Mouse (Mus musculus) kidney, adult 8-10 months (tissue): ENCODE measurements around the gene Tesc.

Experiments
- DNase-seq, 2 experiments: peaks; one replicate each; pipeline ENCODE4 v3.0.0; 2022

Gene Tesc

GRCm38 (mm10) chr5:118017527-118017926, 10.0 kb upstream of the Tesc start:
- DNase-seq = no peak

DNA sequence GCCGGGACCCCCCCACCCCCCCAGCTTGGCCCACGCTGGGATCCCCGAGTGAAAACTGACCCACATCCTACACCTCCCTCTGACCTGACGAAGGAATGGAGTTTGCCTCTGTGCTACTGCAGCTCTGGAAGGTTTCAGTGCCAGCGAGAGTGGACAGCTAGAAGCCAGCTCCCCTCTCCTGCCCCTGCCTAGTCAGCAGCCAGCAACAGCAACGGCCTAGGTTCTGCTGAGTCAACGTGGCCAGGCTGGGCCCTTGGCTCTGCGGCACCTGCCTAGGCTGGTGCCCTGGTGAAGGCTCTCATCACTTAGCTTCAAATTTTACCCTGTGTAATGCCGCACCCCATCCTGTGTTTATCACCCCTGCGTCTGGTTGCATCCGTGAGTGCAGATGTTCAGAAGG, 7.6 kb upstream of the Tesc start:
- no peak for DNase-seq

DNA sequence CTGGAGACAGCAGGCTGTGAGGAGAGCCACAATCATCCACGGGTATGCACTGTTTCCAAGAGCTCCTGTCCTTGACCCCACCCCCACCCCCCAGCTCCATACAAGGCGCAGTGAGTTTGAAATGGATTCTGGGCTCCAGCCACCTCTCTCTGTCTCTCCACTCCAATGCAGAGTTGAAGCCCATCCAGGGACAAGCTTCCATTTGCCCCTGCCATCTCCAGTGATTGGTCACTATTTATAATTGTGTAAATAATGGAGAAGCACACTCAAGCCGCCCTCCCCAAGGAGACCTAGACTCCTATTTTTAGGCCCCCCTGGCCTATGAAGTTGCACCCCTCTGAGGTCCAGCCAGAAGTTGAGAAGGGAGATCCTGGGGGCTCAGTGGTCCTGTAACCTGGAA, 4.5 kb upstream of the Tesc start:
- no peak for DNase-seq

DNA sequence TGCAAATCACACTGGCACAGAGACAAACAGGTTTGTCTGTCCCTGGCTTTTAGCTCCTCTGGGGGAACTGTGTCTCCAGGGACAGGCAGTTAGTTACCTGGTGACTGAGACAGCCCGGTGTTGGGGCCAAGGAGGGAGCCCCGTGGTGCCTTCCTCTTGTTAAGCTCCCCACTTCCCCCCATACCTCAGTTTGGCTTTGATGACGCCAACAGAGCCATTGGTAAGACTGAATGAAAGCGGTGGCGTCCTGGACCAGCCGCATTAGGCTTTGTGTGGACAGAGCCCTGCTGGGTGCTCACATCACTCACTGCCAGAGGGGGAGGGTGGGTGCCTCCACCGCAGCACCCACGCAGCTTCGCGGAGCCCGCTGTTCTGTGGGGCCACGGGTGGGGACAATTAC, 1.7 kb upstream of the Tesc start:
- DNase-seq = no peak

GRCm38 (mm10) chr5:118026343-118026742, 1.2 kb upstream of the Tesc start:
- DNase-seq = no peak

GRCm38 (mm10) chr5:118027101-118027697, 344 bp upstream of the Tesc start:
- no peak for DNase-seq

- no peak for DNase-seq
Observed at GRCm38 (mm10) chr5:118028191-118029034, 870 bp downstream of the Tesc start.

DNA sequence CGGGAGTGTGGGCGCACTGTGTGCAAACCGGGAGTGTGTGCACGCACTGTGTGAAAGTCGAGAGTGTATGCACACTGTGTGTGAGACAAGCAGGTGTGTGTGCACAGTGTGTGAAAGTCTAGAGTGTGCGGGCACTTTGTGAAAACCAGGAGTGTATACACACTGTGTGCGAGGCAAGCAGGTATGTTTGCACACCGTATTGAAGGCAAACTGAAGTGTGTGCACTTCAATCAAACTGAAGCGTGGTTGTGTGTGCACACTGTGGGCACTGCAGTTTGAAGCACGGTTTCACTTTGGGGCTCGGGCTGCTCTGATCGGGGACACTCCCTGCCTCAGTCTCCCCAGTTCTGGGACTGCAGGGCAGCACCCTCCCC, 1.5 kb downstream of the Tesc start:
- no peak for DNase-seq

GRCm38 (mm10) chr5:118029420-118029819, 1.9 kb downstream of the Tesc start:
- DNase-seq = no peak

- no peak for DNase-seq
Observed at GRCm38 (mm10) chr5:118030022-118030675, 2.6 kb downstream of the Tesc start.

DNA sequence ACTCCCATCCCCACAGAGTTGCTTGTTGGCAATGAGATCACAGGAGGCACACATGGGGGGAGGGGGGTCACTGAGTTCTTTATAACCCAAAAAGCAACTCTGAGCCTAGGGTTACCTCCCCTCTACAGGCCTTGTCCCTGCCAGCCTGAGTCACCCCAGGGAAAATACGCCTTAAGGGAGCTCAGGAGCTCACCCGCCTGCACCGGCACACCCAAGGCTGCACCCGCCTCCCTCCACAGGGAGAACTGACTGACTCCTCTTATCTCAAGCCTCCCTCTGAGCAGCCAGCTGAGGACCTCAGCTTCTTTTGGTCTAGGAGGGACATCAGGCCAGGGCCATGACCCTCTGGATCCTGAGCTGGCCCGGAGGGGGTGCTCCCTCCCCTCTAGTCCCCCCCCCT, 3.5 kb downstream of the Tesc start:
- no peak for DNase-seq

- no peak for DNase-seq
Observed at GRCm38 (mm10) chr5:118031508-118031907, 4.0 kb downstream of the Tesc start.

- no peak for DNase-seq
Observed at GRCm38 (mm10) chr5:118033328-118033727, 5.8 kb downstream of the Tesc start.

DNA sequence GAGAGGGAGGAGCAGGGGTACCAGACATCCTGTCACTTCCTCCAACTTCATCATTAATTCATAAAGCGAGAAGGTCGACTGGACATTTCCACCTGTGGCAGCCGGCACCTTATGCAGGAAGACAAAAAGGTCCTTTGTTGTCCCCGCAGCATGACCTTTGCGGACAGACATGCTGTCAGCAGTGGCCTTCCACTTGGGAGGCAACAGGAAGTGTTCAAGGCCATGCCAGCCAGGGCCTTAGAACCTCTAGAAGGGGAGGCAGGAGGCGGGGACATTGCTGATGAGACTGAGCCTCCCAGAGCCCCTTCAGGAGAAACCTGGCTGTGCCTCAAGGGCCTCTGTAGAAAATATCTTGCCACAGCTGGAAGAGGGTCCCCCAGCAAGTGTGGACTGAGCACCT, 6.2 kb downstream of the Tesc start:
- no peak for DNase-seq

GRCm38 (mm10) chr5:118034632-118035031, 7.1 kb downstream of the Tesc start:
- DNase-seq = no peak

- DNase-seq = no peak
Observed at GRCm38 (mm10) chr5:118035786-118036185, 8.2 kb downstream of the Tesc start.

- DNase-seq = no peak
Observed at GRCm38 (mm10) chr5:118036888-118037797, 9.6 kb downstream of the Tesc start.

GRCm38 (mm10) chr5:118037798-118038484, 10.4 kb downstream of the Tesc start:
- DNase-seq = no peak

- no peak for DNase-seq
Observed at GRCm38 (mm10) chr5:118039241-118039668, 11.7 kb downstream of the Tesc start.

DNA sequence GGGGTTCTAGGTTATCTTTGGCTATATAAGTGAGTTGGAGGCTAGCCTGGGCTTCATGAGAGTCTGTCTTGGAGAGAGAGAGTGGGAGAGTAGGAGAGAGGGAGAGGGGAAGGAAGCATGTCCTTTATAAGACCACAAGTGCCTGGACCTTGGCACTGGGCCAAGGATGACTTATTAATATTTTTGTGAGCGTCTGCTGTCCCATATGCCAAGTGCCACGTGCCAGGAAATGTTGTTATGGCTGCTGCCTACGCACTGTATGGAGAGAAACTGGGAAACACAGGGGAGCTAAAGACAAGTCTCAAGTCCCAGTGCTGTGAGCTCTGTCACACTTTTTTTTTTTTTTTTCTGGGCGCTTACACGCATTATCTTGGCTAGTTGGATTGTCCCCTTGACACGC, 15.1 kb downstream of the Tesc start:
- no peak for DNase-seq

DNA sequence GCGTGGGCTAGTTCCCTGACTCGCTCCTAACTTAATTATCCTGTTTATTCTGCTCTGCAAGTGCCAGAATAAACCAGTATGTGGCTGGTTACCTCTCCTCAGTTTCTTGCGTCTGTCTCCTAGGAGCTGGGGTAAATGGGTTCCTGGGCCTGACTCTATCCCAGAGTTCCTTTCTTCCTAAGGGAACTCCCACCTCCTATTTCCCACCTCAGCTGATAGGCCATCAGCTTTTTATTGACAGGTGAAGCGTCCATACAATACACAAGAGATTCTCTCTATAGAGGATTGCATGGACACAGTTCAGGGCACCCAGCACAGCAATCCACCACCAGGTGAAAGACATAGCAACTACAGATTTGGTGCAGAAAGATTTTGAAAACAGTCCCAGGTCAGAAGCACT, 16.2 kb downstream of the Tesc start:
- DNase-seq = no peak

DNA sequence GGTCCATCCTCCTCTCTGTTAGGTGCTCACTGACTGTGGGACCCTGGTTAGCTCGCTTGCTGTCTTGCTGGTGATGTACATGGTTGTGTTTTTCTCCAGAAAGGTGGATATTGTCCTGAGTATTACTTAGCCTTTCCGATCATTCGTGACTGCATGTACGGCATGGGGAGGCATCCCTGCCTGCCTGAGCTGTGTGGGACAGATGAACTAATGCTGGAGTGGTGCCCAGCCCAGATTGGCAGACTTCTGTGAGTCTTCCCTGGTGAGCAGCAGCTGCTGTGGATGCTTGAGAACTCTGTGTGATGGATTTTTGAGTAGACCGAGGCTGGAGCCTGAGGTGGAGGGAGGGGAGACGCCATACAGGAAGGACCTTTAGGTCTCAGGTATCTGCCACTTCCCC, 17.4 kb downstream of the Tesc start:
- DNase-seq = no peak
